Mouse (Mus musculus) lung, embryonic 14.5 days (tissue): ENCODE measurements at regions not wholly inside any gene's neighbourhood (a gene's known extent, or its start where the extent isn't known, plus 50 kb on each side); places are given as distances from the start of the nearest gene placed in this dataset.

ENCODE experiments used
- ATAC-seq: fragments of 200-750 bp; cut with Nextera tagmentation; 2 replicates; pipeline ENCODE4 v1.8.0; 2017; ENCODE audit warnings: mild to moderate bottlenecking, moderate TSS enrichment, moderate library complexity; ENCODE audit not compliant: insufficient read depth
- DNase-seq: peaks from one replicate; pipeline ENCODE4 v3.0.0-alpha.2; 2015
- H3K27ac ChIP-seq: fragments of 300-500 bp; sonication (generic); 2 replicates; pipeline ENCODE4 v1.5.1; 2014; ENCODE audit warnings: low read depth, mild to moderate bottlenecking, moderate library complexity
- H3K27me3 ChIP-seq: fragments of 300-500 bp; sonication (generic); 2 replicates; pipeline ENCODE4 v1.6.1; 2014; ENCODE audit warnings: low read length, control low read depth; ENCODE audit not compliant: insufficient read depth
- H3K36me3 ChIP-seq: fragments of 300-500 bp; sonication (generic); 2 replicates; pipeline ENCODE4 v1.6.1; 2014; ENCODE audit warnings: control low read depth; ENCODE audit not compliant: insufficient read depth
- H3K4me1 ChIP-seq: fragments of 300-500 bp; sonication (generic); 2 replicates; pipeline ENCODE4 v1.6.1; 2014; ENCODE audit warnings: antibody characterized with exemption, control low read depth; ENCODE audit not compliant: insufficient read depth
- H3K4me2 ChIP-seq: fragments of 300-500 bp; sonication (generic); 2 replicates; pipeline ENCODE4 v1.6.1; 2014; ENCODE audit warnings: mild to moderate bottlenecking
- H3K4me3 ChIP-seq: fragments of 300-500 bp; sonication (generic); 2 replicates; pipeline ENCODE4 v1.5.1; 2014; ENCODE audit warnings: low read depth, low read length
- H3K9ac ChIP-seq: fragments of 300-500 bp; sonication (generic); 2 replicates; pipeline ENCODE4 v1.6.1; 2014
- H3K9me3 ChIP-seq: fragments of 300-500 bp; sonication (generic); 2 replicates; pipeline ENCODE4 v1.6.1; 2016; ENCODE audit warnings: low read depth, low read length, control low read depth
- CTCF ChIP-seq: IDR thresholded peaks from 2 replicates; pipeline ENCODE4 v1.5.1; 2016; ENCODE audit warnings: antibody characterized with exemption, low read depth
- WGBS: fragments of 180-500 bp; shearing (Covaris S2); extraction: QIAGEN DNeasy Blood & Tissue Kit; methylation state at CpG from one replicate; pipeline ENCODE4 v1.1.7; 2014; 5-methylcytosine and 5-hydroxymethylcytosine counted together

DNA sequence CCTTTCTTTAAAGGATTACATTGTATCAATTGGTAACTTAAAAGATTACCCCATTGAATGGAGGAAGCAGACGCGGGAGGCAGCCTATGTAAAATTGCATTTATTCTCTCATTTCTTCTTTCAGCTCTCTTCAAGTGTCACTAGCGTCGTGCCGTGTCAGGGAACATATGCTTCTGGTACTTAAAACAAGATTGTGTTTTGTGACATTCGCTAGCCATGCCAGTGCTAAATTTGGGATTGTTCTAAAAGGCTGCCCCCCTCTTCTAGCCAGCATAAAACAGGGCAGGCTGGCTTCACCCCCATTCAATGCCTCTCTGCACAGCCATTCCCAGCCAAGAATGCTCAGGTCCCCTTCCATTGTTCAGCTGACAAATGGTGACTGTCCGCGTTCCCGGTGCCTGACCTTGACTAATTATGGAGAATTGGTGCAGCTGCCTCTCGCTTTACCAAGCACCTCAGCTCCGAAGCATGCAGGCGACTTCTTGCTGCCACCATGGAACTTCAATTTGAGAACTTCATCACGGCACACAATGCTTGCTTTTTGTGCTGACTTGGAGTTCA is 316.8 kb upstream of the Adamts16 start:
- H3K4me2 ChIP-seq, result no peak overlapping the region
- H3K9me3 ChIP-seq, result no peaks in the 10 kb centered on the region
- no peaks in the 10 kb centered on the region for H3K36me3 ChIP-seq
- TF ChIP-seq CTCF, result no peak
- H3K27me3 ChIP-seq, result no peaks in the 10 kb centered on the region
- no peak for ATAC-seq
- H3K4me1 ChIP-seq, result no peaks in the 10 kb centered on the region
- no peak overlapping the region for H3K4me3 ChIP-seq
- DNase-seq, result peak; percentile 3
- H3K9ac ChIP-seq, result no peak overlapping the region
- no peak overlapping the region for H3K27ac ChIP-seq
- 53% methylated on average over 13 of the region's 13 CpGs for WGBS

DNA sequence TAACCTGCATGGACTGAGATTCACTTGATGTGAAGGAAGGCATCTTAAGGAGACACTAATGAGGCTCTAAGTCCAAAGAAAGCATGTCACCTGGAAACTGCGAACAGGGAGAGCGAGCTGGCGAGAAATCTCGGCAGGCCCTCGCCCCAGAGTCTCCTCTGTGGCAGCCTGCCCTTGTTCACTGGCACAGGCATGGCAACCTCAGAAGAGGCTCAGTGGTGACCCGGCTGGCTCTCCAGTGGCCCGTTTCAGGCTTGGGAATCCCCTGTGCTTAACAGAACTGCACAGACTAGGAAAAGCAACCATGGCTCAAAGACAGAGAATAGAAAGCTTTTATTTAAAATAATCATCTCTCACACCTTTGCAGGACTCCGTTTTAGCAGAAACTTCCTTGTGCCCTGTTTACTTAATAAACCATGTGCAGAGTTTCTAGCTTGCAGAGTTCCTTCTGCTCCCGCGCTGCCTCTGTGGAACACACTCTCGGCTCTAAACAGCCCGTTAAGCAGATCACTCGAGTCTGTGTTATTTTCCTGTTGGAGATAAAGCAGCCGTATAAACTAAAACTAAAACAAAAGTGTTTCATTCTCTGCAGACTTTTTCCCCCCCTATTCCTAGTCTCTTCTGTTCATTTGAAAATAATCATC is 316.2 kb upstream of the Adamts16 start:
- Histone ChIP-seq H3K4me2 (no peak overlapping the region), H3K9ac (no peak overlapping the region), H3K9me3 (no peaks in the 10 kb centered on the region), H3K4me1 (no peaks in the 10 kb centered on the region), H3K27ac (no peak overlapping the region), H3K36me3 (no peaks in the 10 kb centered on the region), H3K27me3 (no peaks in the 10 kb centered on the region), H3K4me3 (no peak overlapping the region)
- no peak for TF ChIP-seq CTCF
- ATAC-seq (no peak), DNase-seq (no peak)
- WGBS, result 45% methylated on average over 14 of the region's 14 CpGs

DNA sequence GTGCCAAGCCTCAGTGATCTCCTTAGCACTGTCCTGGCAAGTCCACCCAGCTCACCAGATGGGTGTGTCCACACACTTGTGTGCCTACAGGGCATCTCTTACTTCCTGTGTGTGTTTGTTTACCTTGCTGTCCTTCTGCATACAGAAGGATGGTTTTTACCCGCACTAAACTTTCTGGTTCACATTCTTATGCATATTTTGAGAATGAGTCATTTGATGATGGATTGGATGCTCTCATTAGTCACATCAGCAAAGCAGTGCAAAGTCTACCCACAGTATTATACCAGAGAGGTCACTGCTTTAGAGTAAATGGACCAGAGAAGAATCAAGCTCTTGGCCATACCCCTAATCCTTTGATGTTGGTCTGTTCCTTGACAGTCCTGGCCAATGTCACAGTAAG is 308.5 kb upstream of the Adamts16 start:
- Histone ChIP-seq H3K27ac (no peak overlapping the region), H3K27me3 (no peaks in the 10 kb centered on the region), H3K9ac (no peak overlapping the region), H3K4me3 (no peak overlapping the region), H3K9me3 (no peaks in the 10 kb centered on the region), H3K4me1 (no peaks in the 10 kb centered on the region), H3K36me3 (no peaks in the 10 kb centered on the region), H3K4me2 (no peak overlapping the region)
- DNase-seq, result no peak
- 15% methylated on average over 1 of the region's 1 CpGs for WGBS
- no peak for TF ChIP-seq CTCF
- ATAC-seq, result no peak

DNA sequence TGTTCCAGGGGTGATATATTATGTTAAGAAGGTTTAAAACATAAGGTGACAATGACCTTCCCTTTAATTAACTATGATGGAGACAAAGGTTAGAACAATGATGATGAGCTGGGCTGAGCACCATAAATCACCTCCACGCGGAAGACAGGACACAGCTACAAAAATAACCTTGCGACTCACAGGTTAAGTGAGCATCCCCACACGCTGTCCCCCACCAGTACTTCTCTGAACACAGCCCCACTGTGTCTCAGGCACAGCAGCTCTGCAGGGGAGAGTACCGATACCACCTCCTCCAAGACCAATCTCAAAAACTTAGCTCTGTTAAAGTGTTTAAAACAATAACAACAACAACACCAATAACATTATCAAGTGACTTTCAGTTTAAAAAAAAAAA is 307.7 kb upstream of the Adamts16 start:
- no peak overlapping the region for H3K4me2 ChIP-seq
- H3K9ac ChIP-seq, result no peak overlapping the region
- no peak overlapping the region for H3K27ac ChIP-seq
- no peak overlapping the region for H3K4me3 ChIP-seq
- DNase-seq (no peak), ATAC-seq (no peak)
- H3K27me3 ChIP-seq, result no peaks in the 10 kb centered on the region
- 25% methylated on average over 5 of the region's 5 CpGs for WGBS
- no peaks in the 10 kb centered on the region for H3K36me3 ChIP-seq
- no peaks in the 10 kb centered on the region for H3K4me1 ChIP-seq
- TF ChIP-seq CTCF, result no peak
- no peaks in the 10 kb centered on the region for H3K9me3 ChIP-seq

DNA sequence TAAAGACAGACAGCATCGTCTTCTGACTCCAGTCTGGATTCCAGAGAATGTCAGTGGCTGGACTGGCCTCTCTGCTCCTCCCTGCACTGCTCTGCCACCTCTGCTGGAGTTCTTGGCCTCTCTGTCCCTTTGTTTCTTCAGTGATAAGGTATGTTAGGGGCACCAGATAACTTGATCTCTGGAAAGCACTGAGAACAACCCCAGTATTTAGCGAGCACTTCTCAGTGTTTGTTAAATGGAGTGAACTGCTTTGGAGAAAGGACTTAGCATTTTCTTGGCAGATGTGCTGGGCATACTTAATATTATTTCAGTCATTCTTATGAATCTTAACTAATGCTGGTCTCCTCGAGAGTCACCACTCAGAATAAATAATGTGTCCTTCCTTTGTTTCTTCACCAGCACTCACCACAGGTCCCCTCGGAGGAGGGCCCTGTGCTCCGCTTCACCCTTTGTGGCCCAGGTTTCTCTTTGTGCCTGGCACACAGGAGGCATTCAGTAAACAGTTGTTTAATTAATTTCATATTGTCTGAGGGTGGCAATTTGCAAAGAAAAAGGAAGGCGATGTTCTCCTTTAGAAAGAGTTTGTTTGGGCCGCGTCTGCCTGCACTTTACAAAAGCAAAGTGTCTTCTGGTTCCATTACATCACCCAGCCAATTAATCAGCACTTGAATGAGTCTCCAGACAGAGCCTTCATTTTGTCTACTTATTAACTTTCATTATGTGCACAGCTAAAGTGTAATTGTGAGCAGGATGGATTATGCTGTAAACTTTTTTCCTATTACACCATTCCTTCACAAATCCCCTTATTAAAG is 307.1 kb upstream of the Adamts16 start:
- WGBS, result 20% methylated on average over 8 of the region's 8 CpGs
- no peak for TF ChIP-seq CTCF
- Histone ChIP-seq H3K9ac (no peak overlapping the region), H3K36me3 (no peaks in the 10 kb centered on the region), H3K4me2 (no peak overlapping the region), H3K9me3 (no peaks in the 10 kb centered on the region), H3K27me3 (no peaks in the 10 kb centered on the region), H3K27ac (no peak overlapping the region), H3K4me3 (no peak overlapping the region), H3K4me1 (no peaks in the 10 kb centered on the region)
- ATAC-seq, result no peak
- DNase-seq, result no peak

DNA sequence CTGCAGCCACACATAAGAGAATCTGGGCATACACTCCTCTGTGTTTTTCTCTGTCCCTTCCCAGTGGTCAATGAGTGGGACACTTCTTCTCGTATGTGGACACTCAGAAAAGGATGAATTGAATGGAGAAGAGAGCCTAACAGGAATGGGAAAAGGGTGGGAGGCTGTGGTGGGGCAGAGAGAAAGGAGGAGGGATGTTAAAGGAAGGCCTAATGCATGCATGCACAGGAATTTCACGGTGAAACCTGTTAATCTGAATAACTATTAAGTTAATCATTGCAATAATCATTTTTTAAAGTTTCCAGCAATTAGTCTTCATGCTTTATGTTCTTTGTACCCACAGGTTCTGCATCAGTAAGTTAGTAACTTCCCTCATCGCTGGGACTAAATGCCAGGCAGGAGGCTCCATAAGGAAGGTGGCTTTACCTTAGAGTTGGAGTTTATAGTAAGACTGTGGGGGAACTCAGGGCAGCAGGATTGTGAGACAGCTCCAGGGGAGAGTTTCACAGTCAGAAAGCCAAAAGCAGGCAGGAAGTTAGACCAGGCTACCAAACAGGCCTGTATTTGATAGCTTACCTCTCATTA is 305.3 kb upstream of the Adamts16 start:
- ATAC-seq (no peak), DNase-seq (no peak)
- WGBS, result 66% methylated on average over 3 of the region's 3 CpGs
- Histone ChIP-seq H3K4me1 (no peaks in the 10 kb centered on the region), H3K4me3 (no peak overlapping the region), H3K4me2 (no peak overlapping the region), H3K27me3 (no peaks in the 10 kb centered on the region), H3K36me3 (no peaks in the 10 kb centered on the region), H3K27ac (no peak overlapping the region), H3K9ac (no peak overlapping the region), H3K9me3 (no peaks in the 10 kb centered on the region)
- TF ChIP-seq CTCF, result no peak

DNA sequence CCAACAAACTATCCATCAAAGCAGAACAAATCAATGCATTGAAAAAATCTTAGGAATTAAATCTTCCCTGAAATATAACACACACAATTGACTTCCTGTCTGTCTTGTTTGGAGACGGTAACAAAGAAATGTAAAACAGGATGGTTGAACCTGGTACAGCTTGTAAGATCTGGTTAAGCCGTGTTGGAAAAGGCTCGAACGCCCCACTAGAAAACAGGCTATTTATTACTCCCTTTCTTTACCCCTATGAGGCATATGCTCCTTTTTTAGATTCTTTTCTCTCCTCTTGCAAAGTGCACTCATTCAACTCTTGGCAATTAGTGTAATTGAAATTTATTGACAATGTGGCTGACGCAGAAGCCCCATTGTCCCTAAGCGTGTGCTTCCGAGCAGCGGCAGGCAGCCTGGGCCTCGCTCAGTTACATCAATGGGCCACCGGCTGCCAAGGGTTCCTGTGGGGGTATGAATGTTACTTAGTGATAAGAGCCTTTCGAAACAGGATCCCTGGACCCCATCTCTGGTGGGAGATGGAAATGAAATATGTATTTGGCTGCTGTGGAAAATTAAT is 297.2 kb upstream of the Adamts16 start:
- H3K27ac ChIP-seq, result no peak overlapping the region
- H3K36me3 ChIP-seq, result no peaks in the 10 kb centered on the region
- DNase-seq, result no peak
- no peaks in the 10 kb centered on the region for H3K9me3 ChIP-seq
- ATAC-seq, result no peak
- H3K9ac ChIP-seq, result no peak overlapping the region
- TF ChIP-seq CTCF, result no peak
- no peak overlapping the region for H3K4me2 ChIP-seq
- H3K27me3 ChIP-seq, result no peaks in the 10 kb centered on the region
- WGBS, result 77% methylated on average over 11 of the region's 11 CpGs
- H3K4me1 ChIP-seq, result no peaks in the 10 kb centered on the region
- no peak overlapping the region for H3K4me3 ChIP-seq
